Mouse (Mus musculus) stomach, postnatal 0 days (tissue): ENCODE measurements at regions not wholly inside any gene's neighbourhood (a gene's known extent, or its start where the extent isn't known, plus 50 kb on each side); places are given as distances from the start of the nearest gene placed in this dataset.

ENCODE experiments used
- ATAC-seq: fragments of 200-750 bp; cut with Nextera tagmentation; 2 replicates; pipeline ENCODE4 v1.8.0; 2017; ENCODE audit not compliant: low FRiP score, low TSS enrichment
- DNase-seq: peaks from one replicate; pipeline ENCODE4 v3.0.0-alpha.2; 2016; ENCODE audit warnings: low spot score
- H3K27ac ChIP-seq: fragments of 300-500 bp; sonication (generic); replicated peaks from 2 replicates; pipeline ENCODE4 v1.5.1; 2014; ENCODE audit warnings: mild to moderate bottlenecking, control low read depth
- H3K27me3 ChIP-seq: fragments of 300-500 bp; sonication (generic); 2 replicates; pipeline ENCODE4 v1.6.1; 2014; ENCODE audit warnings: low read length; ENCODE audit not compliant: control insufficient read depth, insufficient read depth
- H3K36me3 ChIP-seq: fragments of 300-500 bp; sonication (generic); 2 replicates; pipeline ENCODE4 v1.6.1; 2014; ENCODE audit warnings: low read length, mixed read lengths; ENCODE audit not compliant: control insufficient read depth, insufficient read depth
- H3K4me1 ChIP-seq: fragments of 300-500 bp; sonication (generic); replicated peaks from 2 replicates; pipeline ENCODE4 v1.6.1; 2014; ENCODE audit warnings: antibody characterized with exemption; ENCODE audit not compliant: control insufficient read depth, insufficient read depth
- H3K4me2 ChIP-seq: fragments of 300-500 bp; sonication (generic); replicated peaks from 2 replicates; pipeline ENCODE4 v1.6.1; 2014; ENCODE audit warnings: low read depth, mild to moderate bottlenecking, control low read depth, moderate library complexity
- H3K4me3 ChIP-seq: fragments of 300-500 bp; sonication (generic); 2 replicates; pipeline ENCODE4 v1.5.1; 2014; ENCODE audit warnings: low read depth, low read length, control low read depth
- H3K9ac ChIP-seq: fragments of 300-500 bp; sonication (generic); 2 replicates; pipeline ENCODE4 v1.6.1; 2014; ENCODE audit warnings: mild to moderate bottlenecking, low read length, control low read depth, mixed read lengths
- H3K9me3 ChIP-seq: fragments of 300-500 bp; sonication (generic); 2 replicates; pipeline ENCODE4 v1.6.1; 2016; ENCODE audit warnings: low read length; ENCODE audit not compliant: control insufficient read depth
- CTCF ChIP-seq: IDR thresholded peaks from 2 replicates; pipeline ENCODE4 v1.5.1; 2016; ENCODE audit warnings: antibody characterized with exemption, low read depth, mild to moderate bottlenecking, moderate library complexity
- EP300 ChIP-seq: optimal IDR thresholded peaks from 2 replicates; pipeline ENCODE3; 2016; ENCODE audit warnings: antibody characterized with exemption
- WGBS: fragments of 180-500 bp; shearing (Covaris S2); extraction: QIAGEN DNeasy Blood & Tissue Kit; methylation state at CpG from one replicate; pipeline ENCODE4 v1.1.7; 2014; 5-methylcytosine and 5-hydroxymethylcytosine counted together

DNA sequence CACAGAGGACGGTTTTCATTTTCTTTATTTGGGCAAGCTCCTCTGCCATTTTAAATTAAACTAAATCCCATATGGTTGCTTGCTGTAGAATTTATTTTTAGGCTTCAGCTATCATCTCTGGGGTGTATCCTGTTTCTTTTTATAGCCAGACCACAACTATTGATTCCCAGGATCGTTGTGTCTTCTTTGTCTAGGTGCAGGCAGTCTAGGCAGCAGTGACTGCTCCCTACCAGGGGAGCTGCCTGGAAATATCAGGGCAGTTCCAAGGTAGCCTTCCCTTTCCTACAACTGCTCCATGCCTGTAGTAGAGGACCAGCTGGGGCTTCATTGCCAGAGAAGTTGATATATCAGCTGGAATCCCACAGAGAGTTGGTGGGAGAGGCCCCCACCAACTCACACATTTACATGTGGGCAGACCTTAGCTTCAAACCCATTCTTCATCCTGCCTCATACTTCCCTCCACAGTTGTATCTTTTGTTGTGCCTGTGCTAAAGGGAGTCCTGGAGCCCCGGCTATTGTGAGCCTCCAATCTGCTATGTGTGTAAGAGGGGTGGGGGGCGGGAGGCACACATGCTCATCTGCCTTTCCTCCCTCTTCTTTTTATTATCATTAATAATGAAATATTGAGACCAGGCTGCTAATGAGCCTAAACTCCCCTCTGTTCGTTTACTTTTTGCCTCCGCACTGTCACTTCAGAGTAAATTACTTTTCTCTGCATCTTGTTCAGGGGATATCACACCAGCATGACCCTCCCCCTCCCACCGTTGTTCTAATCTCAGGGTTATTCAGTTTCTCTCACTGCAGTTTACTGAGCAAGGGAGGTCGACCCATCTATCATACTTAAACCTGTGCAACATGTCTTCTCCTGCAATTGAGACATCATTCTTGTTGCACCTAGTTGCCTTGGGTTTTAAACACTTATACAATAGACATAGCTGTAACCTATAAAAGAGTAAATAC is 576.3 kb upstream of the Plxna2 start:
- H3K4me1 ChIP-seq = no peaks in the 10 kb centered on the region
- H3K9me3 ChIP-seq = no peaks in the 10 kb centered on the region
- TF ChIP-seq EP300 = no peak
- H3K4me2 ChIP-seq = no peak overlapping the region
- 41% methylated on average over 8 of the region's 8 CpGs for WGBS
- no peaks in the 10 kb centered on the region for H3K36me3 ChIP-seq
- no peak overlapping the region for H3K27ac ChIP-seq
- DNase-seq (no peak), ATAC-seq (no peak)
- no peaks in the 10 kb centered on the region for H3K27me3 ChIP-seq
- H3K9ac ChIP-seq = no peak overlapping the region
- no peak overlapping the region for H3K4me3 ChIP-seq

DNA sequence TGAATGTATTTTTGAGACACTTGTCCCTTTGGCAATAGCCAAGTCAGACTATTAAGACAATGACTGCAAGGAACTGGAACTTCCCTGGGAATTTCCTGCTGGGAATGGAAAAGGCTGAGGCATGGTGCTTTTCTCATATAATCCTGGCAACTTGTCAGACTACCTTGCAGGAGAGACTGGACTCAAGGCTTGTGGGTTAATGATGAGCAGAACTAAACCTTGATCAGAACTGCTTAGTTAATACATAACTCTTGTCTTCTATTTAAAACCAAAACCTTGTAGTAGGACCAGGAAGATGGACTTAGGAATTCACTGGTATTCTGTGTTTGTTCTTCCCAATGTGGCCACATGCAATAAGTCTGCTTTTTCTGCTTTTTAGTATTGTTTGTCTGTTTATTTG is 579.3 kb upstream of the Plxna2 start:
- no peaks in the 10 kb centered on the region for H3K9me3 ChIP-seq
- no peak overlapping the region for H3K4me2 ChIP-seq
- no peaks in the 10 kb centered on the region for H3K27me3 ChIP-seq
- ATAC-seq (no peak), DNase-seq (no peak)
- H3K27ac ChIP-seq = no peak overlapping the region
- no peak overlapping the region for H3K9ac ChIP-seq
- H3K36me3 ChIP-seq = no peaks in the 10 kb centered on the region
- H3K4me1 ChIP-seq = no peaks in the 10 kb centered on the region
- H3K4me3 ChIP-seq = no peak overlapping the region
- TF ChIP-seq CTCF = no peak
- TF ChIP-seq EP300 = no peak

- TF ChIP-seq CTCF (no peak), EP300 (no peak)
- no peaks in the 10 kb centered on the region for H3K36me3 ChIP-seq
- no peaks in the 10 kb centered on the region for H3K9me3 ChIP-seq
- ATAC-seq (no peak), DNase-seq (no peak)
- no peaks in the 10 kb centered on the region for H3K4me1 ChIP-seq
- WGBS = 86% methylated on average over 5 of the region's 5 CpGs
- H3K27ac ChIP-seq = no peak overlapping the region
- H3K4me2 ChIP-seq = no peak overlapping the region
- H3K4me3 ChIP-seq = no peak overlapping the region
- H3K9ac ChIP-seq = no peak overlapping the region
- H3K27me3 ChIP-seq = no peaks in the 10 kb centered on the region
These were observed 583.7 kb upstream of the Plxna2 start for GRCm38 (mm10) chr1:194034199-194034883.

GRCm38 (mm10) chr1:194032603-194033002 is 585.4 kb upstream of the Plxna2 start:
- H3K9me3 ChIP-seq = no peaks in the 10 kb centered on the region
- no peak for DNase-seq
- H3K4me3 ChIP-seq = no peak overlapping the region
- H3K27me3 ChIP-seq = no peaks in the 10 kb centered on the region
- 93% methylated on average over 1 of the region's 1 CpGs for WGBS
- no peak for ATAC-seq
- H3K4me1 ChIP-seq = no peaks in the 10 kb centered on the region
- no peak for TF ChIP-seq CTCF
- no peaks in the 10 kb centered on the region for H3K36me3 ChIP-seq
- H3K27ac ChIP-seq = no peak overlapping the region
- no peak overlapping the region for H3K9ac ChIP-seq
- H3K4me2 ChIP-seq = no peak overlapping the region

DNA sequence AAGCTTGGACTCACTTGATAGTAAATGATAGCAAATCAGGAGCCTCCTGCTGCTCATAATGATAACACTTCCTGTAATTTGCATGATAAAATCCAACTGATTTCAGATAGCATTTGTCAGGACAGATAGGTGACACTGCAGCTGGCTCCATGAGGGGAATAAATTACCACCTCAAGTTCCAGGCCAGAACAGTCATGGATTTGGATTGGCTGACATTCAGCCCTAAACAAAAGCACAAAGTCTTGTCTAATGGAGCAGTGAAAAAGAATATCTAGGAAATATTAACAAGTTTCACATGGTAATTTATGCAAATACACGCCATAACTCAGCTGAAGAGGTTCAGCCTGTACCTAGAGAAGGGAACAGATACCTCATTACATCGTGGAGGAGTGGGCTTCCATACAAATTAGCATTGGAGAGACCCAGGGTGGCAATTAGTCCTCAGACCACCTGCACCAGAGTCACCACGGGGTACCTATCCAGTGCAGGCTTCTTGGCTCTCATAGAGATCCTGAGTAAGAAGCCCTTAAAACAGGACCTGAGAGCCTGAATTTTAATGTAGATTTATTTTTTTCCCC is 587.3 kb upstream of the Plxna2 start:
- no peaks in the 10 kb centered on the region for H3K4me1 ChIP-seq
- no peak overlapping the region for H3K27ac ChIP-seq
- 69% methylated on average over 3 of the region's 3 CpGs for WGBS
- no peak overlapping the region for H3K4me3 ChIP-seq
- no peaks in the 10 kb centered on the region for H3K27me3 ChIP-seq
- TF ChIP-seq EP300 (no peak), CTCF (no peak)
- H3K9me3 ChIP-seq = no peaks in the 10 kb centered on the region
- no peak overlapping the region for H3K4me2 ChIP-seq
- no peaks in the 10 kb centered on the region for H3K36me3 ChIP-seq
- no peak for DNase-seq
- no peak overlapping the region for H3K9ac ChIP-seq
- ATAC-seq = no peak
